Mouse (Mus musculus) cerebral cortex, adult 2 months (tissue): ENCODE data around the gene R3hcc1l.

ENCODE experiments used
- WGBS: fragments of 180-500 bp; shearing (Covaris S2); methylation state at CpG from one replicate; pipeline ENCODE4 v1.1.7; 2018; 5-methylcytosine and 5-hydroxymethylcytosine counted together

Gene R3hcc1l

DNA sequence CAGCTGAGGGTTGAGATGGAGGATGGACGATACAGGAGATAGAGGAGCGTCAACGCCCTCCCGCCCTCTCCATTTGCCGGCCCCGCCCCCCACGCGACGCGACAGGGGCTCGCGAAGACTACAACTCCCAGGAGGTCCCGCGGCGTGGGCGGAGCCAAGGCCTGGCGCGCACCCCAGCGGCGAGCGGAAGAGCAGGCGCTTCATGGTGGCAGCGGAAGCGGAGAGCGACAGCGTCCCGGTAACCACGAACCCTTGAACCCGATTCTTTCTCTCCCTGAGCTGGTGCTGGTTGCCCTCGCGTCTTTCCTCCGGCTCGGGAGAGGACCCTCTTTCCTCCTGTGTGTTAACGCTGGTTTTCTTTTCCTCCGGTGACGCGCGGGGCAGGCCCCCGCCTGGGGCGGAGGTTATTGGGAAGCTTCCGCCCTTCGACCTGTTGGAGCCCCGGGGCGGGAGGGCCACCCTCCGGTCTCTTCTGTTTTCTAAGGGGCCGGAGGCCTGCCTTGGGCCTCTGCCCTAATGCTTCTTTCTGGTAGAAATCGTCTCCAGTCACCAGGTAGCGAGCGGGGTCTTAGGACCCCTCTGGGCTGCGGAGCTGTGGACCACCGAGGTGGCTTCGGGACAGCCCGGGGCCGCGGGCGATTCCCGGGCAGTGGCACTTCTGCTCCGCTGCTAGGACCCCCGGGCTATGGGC, at the start of gene R3hcc1l:
Gene R3hcc1l (plus strand): TSS at position 140 of the 691 bp plus-strand sequence.
- under 1% methylated on average over 54 of the region's 59 CpGs for WGBS

DNA sequence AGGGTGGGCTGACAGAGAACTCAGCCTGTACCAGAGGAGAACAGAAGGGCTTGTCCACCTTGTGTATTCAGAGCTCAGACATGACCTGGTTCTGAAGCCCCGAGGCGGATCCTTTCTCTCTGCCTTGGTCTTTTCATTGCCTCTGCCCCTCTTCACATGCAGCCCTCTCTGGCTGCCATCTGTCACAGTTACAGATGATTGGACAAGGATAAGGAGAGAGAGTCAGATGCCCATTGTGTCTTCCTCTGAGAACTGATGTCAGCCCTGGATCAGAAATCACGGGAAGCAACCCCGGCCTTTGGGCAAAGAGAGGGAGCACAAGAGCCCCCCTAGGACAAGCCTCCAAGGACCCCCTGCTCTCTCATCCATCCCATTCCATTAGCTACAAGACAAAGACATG, 47.0 kb upstream of the R3hcc1l start:
- 90% methylated on average over 4 of the region's 4 CpGs for WGBS

DNA sequence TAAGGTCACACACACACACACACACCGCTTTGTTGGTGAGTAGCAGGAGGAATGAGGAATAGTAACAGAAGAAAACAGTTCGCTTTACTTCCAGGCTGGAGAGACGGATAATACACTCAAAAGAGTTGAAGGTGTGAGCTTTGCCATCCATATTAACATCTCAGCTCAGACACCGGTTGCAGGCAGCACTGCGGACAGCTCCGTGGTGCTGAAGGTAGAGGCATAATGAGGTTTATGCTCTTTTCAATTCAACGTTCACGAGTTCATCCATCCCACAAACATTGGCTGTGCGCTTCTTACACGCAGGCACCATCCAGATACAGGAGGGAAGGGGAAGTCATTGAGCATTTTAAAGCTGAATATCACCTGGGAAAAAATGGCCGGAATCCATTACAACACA, 45.7 kb upstream of the R3hcc1l start:
- WGBS: 59% methylated on average over 11 of the region's 11 CpGs

DNA sequence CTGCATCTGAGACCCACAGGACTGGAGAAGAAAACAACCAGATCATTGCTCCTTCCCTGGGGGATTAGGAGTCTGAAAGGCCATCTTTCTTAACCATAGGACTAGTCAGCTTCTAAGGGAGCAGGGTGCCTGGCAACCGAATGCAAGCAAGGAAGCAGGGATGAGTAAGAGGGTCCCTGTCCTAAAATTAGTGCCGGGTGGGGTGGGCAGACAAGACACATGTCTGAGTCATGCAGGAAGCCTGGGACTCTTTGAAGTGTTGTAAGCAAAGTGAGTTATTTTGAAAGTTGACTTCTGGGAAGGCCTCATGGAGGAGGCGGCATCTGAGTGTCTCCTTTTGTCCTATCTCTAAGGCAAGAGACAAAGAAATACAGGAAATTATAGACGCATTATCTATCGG, 40.8 kb upstream of the R3hcc1l start:
- 42% methylated on average over 5 of the region's 5 CpGs for WGBS

GRCm38 (mm10) chr19:42478303-42478702, 40.3 kb upstream of the R3hcc1l start:
- 64% methylated on average over 12 of the region's 12 CpGs for WGBS

DNA sequence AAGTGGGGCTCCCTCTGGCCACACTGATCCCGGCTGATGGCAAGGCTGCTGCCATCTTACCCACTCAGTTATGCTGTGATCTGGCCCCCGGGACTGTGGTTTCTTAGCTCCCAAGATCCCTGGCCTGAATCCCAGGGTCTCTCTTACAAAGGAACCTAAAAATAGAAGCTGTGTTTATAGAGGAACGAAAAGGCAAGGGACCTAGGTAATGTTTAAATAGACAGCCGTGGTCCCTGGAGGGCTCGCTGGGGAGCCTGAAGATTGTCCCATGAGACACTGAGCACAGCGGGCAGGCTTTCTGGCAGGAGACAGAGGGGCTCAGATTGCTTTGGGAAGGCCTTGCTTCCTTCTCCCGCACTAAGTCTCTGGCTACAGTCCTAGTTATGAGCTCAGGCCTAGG, 33.1 kb upstream of the R3hcc1l start:
- 45% methylated on average over 7 of the region's 7 CpGs for WGBS

- WGBS: 84% methylated on average over 3 of the region's 3 CpGs
Measured at GRCm38 (mm10) chr19:42487261-42487660, 31.3 kb upstream of the R3hcc1l start.

- 55% methylated on average over 5 of the region's 5 CpGs for WGBS
Measured at GRCm38 (mm10) chr19:42493257-42493917, 25.2 kb upstream of the R3hcc1l start.

DNA sequence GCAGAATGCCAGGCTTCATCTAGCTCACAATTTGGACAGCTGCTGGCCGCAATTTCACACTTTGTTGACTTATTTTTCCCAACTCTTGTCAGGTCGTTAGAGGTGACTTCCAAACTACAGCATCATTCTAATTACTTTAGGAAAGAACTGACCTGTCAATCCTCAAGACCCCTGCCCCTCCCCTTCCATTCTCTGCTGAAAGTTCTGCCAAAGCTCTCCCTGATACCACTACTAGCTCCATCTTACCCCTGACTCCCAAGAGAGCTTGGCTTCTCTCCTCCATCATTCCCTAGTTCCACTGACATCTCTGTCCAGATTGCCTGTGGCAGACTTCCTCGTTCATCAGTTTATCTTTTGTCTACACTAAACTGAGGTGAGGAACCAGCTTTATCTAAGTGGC, 14.4 kb upstream of the R3hcc1l start:
- WGBS: 78% methylated on average over 3 of the region's 3 CpGs

- 85% methylated on average over 9 of the region's 9 CpGs for WGBS
Measured at GRCm38 (mm10) chr19:42509625-42510024, 8.9 kb upstream of the R3hcc1l start.

GRCm38 (mm10) chr19:42510276-42511171, 8.0 kb upstream of the R3hcc1l start:
- 64% methylated on average over 16 of the region's 16 CpGs for WGBS

DNA sequence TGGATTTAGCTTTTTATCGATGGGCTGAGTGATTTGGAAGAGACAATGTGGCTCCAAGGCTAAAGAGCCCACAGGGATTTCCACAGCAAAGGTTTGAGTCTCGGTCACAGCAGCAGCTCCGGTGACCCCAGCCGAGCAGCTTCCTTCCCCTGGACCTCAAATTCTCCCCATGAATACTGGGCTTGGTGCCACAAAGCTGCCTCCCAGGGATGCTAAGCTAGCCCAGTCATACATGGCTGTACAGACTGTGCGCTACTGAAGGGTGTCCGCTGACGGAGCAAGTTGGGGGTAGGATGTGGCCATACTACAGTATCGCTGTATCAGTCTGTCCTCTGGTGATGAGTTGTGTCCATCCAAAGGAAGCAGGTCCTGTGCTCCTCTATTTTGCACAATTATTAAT, 2.9 kb upstream of the R3hcc1l start:
- WGBS: 84% methylated on average over 8 of the region's 8 CpGs

GRCm38 (mm10) chr19:42516121-42516520, 2.4 kb upstream of the R3hcc1l start:
- WGBS: 74% methylated on average over 8 of the region's 8 CpGs

GRCm38 (mm10) chr19:42517957-42518619, 471 bp upstream of the R3hcc1l start:
- 20% methylated on average over 24 of the region's 24 CpGs for WGBS

GRCm38 (mm10) chr19:42519760-42520159, 1.2 kb downstream of the R3hcc1l start:
- 47% methylated on average over 9 of the region's 9 CpGs for WGBS

DNA sequence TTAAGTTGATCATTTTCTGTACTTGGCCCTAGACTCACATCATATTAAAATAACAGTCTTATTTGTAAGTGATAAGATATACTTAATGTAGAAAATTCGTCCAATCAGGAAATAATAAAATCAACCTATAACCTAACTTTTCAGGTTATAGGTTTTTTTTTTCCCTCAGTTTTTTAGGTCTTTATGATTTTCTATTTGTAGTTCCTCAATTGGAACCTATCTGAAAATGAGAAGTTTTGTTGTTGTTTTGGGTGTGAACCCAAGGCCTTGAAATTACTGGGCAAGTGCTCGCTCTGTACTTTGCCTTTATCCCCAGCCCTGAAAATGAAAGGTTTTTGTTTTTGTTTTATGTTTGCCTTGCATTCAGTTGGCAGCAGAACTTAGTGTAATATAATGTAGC, 6.1 kb downstream of the R3hcc1l start:
- over 99% methylated on average over 2 of the region's 2 CpGs for WGBS

GRCm38 (mm10) chr19:42529992-42530437, 11.5 kb downstream of the R3hcc1l start:
- 74% methylated on average over 9 of the region's 9 CpGs for WGBS

DNA sequence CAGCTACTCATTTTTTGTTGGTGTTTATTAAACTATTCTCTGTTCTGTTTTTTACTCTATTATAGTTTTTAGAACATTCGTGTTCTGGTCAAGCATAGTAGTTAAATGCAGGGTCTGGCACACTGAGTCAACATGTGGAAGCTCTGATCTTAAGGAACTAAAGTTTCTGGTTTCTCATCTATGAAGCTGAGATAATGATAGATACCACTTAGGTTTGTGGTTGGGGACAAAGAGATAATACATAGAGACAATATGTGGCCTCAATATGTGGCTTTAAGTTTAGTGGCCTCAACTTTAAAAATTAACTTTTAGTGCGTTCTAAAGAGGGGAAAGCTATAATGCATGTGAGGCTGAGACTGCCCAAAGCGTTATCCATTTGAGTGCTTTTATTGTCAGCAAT, 15.9 kb downstream of the R3hcc1l start:
- WGBS: 93% methylated on average over 3 of the region's 3 CpGs

GRCm38 (mm10) chr19:42537600-42537999, 19.0 kb downstream of the R3hcc1l start:
- WGBS: 95% methylated on average over 1 of the region's 1 CpGs

DNA sequence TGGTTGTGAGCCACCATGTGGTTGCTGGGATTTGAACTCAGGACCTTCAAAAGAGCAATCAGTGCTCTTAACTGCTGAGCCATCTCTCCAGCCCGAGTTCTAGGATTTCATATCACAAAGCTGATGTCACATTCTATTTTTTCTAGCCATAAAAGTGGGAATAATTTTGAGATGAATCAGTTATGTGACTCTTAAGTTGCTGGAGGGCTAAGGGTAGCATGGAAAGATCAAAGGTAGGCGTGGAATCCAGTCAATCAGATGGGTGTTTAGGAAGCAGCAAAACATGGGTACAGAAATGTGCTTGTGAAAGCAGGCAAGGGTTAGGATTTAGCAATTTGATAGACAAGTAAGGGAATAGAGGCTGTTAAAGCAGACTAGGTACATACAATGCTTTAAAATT, 20.4 kb downstream of the R3hcc1l start:
- WGBS: 76% methylated on average over 2 of the region's 2 CpGs

GRCm38 (mm10) chr19:42539414-42540189, 21.0 kb downstream of the R3hcc1l start:
- 64% methylated on average over 7 of the region's 7 CpGs for WGBS
